Mouse (Mus musculus) brain, adult 10 weeks (tissue): ENCODE measurements around the gene Gm17651. TPM values are rescaled to one million over a fixed set of nuclear protein-coding genes. Genes with fewer than 3 reads are reported as not detected.

Experiments used
- polyA plus RNA-seq: library from polyadenylated mRNA; stranded (reverse); fragments of 350-450 nt; fragmentation: Illumina TruSeq; extraction: RNeasy Lipid Tissue Mini Kit (QIAGEN cat#74804); gene quantifications from one replicate; pipeline ENCODE4 v1.2.3, GENCODE M21; 2015; ENCODE audit warnings: low read depth, low replicate concordance

Gene Gm17651
- not detected for polyA plus RNA-seq

DNA sequence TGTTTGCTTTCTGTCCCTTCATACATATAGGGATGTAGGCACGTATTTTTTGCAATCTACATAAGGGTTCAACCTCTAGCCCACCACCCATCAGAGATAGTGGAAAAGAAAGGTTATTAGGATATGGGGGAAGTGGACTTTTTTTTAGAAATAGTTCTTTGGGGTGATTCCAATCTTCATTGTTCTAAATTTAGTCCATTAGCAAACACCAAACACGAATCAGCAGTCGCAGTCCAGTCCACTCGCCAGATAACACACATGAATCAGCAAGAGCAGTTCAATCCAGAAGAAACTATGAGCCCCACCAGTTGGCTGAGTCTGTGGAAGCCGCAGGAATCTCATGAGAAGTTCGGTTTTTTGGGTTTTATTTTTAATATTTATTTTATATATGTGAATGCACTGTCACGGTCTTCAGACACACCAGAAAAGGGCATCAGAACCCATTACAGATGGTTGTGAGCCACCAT, at the start of gene Gm17651:
Gene Gm17651 (minus strand): TSS at position 51 of the 467 bp plus-strand sequence.

DNA sequence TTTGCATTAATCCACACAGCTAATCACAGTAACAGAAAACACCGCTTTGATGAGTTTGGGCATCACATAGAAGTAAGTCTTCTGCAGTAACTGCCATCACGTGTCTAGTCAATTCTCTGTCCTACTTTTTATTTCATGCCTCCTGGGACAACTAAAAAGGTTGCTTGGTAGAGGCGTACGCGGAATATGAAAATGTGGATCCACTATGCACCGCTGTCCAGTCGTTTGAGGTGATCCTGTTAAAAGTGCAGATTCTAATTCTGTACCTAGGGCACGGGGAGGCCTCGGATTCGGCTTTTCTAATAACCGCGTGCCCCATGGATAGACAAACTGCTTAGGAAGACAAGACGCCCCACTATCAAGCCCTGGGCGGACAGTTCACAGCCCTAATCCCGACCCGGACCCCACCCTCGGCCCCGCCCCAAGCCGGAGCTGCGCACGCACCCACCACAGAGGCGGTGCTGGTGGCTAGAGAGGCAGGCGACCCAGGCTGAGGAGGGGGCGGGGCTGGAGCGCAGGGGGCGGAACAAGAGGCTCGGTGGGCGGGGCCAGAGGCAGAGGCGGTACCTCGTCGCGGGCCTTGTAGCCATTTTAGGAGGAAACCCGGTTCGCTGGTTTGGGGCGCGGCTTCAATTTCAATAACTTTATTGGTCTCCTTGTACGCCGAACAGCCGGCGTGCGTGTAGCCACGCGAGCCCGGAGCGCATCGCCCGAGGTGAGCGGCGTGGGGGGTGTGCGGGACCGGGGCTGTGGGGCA, 16.7 kb downstream of the Gm17651 start, which contains the start of gene Prkab2:
Gene Prkab2 (plus strand): TSS at position 539 of the 757 bp plus-strand sequence.

GRCm38 (mm10) chr3:97628391-97629001, 46.0 kb downstream of the Gm17651 start, which contains the start of gene Fmo5:
Fmo5 (plus strand) TSS chr3:97628804.

Other genes starting within 250 kb of the Gm17651 start
- gene Chd1l, start 64.5 kb downstream of the Gm17651 start, polyA plus RNA-seq: 7.4 TPM
- gene Fmo5, start 45.9 kb downstream of the Gm17651 start, polyA plus RNA-seq: 3.3 TPM
- gene Prkab2, start 16.5 kb downstream of the Gm17651 start, polyA plus RNA-seq: 24.7 TPM
- gene Pde4dip, start 214.0 kb upstream of the Gm17651 start, polyA plus RNA-seq: 98.7 TPM
- gene Sec22b, start 226.5 kb upstream of the Gm17651 start, polyA plus RNA-seq: 71.7 TPM